Mouse (Mus musculus): Measurements from ENCODE around the gene Gm13272.
"Not testable (repeated sequence)": the region's sequence is repeated elsewhere in the genome, so short reads cannot be mapped to it uniquely, and the experiment has no call there.

The Gm13272 gene

GRCm38 (mm10) chr4:88779550-88779949 is at the start of gene Gm13272:
TSS of gene Gm13272 (plus strand) at chr4:88779850.
- DNase-seq (ENCODE audit: low read depth, low spot score): not testable (repeated sequence)

GRCm38 (mm10) chr4:88738480-88738879 is 41.2 kb upstream of the Gm13272 start:
- peak; percentile 80 for DNase-seq (ENCODE audit: low read depth, low spot score)

GRCm38 (mm10) chr4:88739036-88739435 is 40.6 kb upstream of the Gm13272 start:
- DNase-seq (ENCODE audit: low read depth, low spot score): no peak

- DNase-seq (ENCODE audit: low read depth, low spot score): no peak
Observed at GRCm38 (mm10) chr4:88741426-88741825, 38.2 kb upstream of the Gm13272 start.

GRCm38 (mm10) chr4:88742771-88743371 is 36.8 kb upstream of the Gm13272 start:
- peak; percentile 51 for DNase-seq (ENCODE audit: low read depth, low spot score)

GRCm38 (mm10) chr4:88744207-88744606 is 35.4 kb upstream of the Gm13272 start:
- DNase-seq (ENCODE audit: low read depth, low spot score): peak; percentile 24

- no peak for DNase-seq (ENCODE audit: low read depth, low spot score)
Observed at GRCm38 (mm10) chr4:88749926-88750325, 29.7 kb upstream of the Gm13272 start.

GRCm38 (mm10) chr4:88754818-88755340 is 24.8 kb upstream of the Gm13272 start, which contains the start of gene Gm13271:
TSS of gene Gm13271 (plus strand) at chr4:88754868.
- not testable (repeated sequence) for DNase-seq (ENCODE audit: low read depth, low spot score)

- peak; percentile 72 for DNase-seq (ENCODE audit: low read depth, low spot score)
Observed at GRCm38 (mm10) chr4:88756581-88757513, 22.8 kb upstream of the Gm13272 start.

- DNase-seq (ENCODE audit: low read depth, low spot score): peak; percentile 93
Observed at GRCm38 (mm10) chr4:88757628-88758031, 22.0 kb upstream of the Gm13272 start.

GRCm38 (mm10) chr4:88758751-88759150 is 20.9 kb upstream of the Gm13272 start:
- DNase-seq (ENCODE audit: low read depth, low spot score): not testable (repeated sequence)

- DNase-seq (ENCODE audit: low read depth, low spot score): not testable (repeated sequence)
Observed at GRCm38 (mm10) chr4:88759610-88760268, 19.9 kb upstream of the Gm13272 start, which contains the start of gene Gm13283. TSS of gene Gm13283 (plus strand) at chr4:88760119.

GRCm38 (mm10) chr4:88760431-88760830 is 19.2 kb upstream of the Gm13272 start:
- DNase-seq (ENCODE audit: low read depth, low spot score): peak; percentile 78

- DNase-seq (ENCODE audit: low read depth, low spot score): not testable (repeated sequence)
Observed at GRCm38 (mm10) chr4:88761776-88762175, 17.9 kb upstream of the Gm13272 start.

GRCm38 (mm10) chr4:88762341-88762740 is 17.3 kb upstream of the Gm13272 start:
- DNase-seq (ENCODE audit: low read depth, low spot score): not testable (repeated sequence)

- peak; percentile 68 for DNase-seq (ENCODE audit: low read depth, low spot score)
Observed at GRCm38 (mm10) chr4:88763384-88764018, 16.1 kb upstream of the Gm13272 start.

- not testable (repeated sequence) for DNase-seq (ENCODE audit: low read depth, low spot score)
Observed at GRCm38 (mm10) chr4:88773534-88773933, 6.1 kb upstream of the Gm13272 start, which contains the start of gene Gm13290. TSS of gene Gm13290 (plus strand) at chr4:88773834.

GRCm38 (mm10) chr4:88776622-88777021 is 3.0 kb upstream of the Gm13272 start, which contains the start of gene Gm13289:
TSS of gene Gm13289 (plus strand) at chr4:88776922.
- DNase-seq (ENCODE audit: low read depth, low spot score): not testable (repeated sequence)

- DNase-seq (ENCODE audit: low read depth, low spot score): not testable (repeated sequence)
Observed at GRCm38 (mm10) chr4:88780320-88780719, 670 bp downstream of the Gm13272 start.

GRCm38 (mm10) chr4:88781831-88782230 is 2.2 kb downstream of the Gm13272 start, which contains the start of gene Ifnz:
TSS of gene Ifnz (plus strand) at chr4:88782131.
- DNase-seq (ENCODE audit: low read depth, low spot score): not testable (repeated sequence)

GRCm38 (mm10) chr4:88782335-88782734 is 2.7 kb downstream of the Gm13272 start:
- DNase-seq (ENCODE audit: low read depth, low spot score): not testable (repeated sequence)
